Mouse (Mus musculus) liver, postnatal 0 days (tissue): ENCODE results near the gene Fam161a. TPM values are rescaled to one million over a fixed set of nuclear protein-coding genes. Genes with fewer than 3 reads are reported as not detected.
"Not testable (repeated sequence)": the region's sequence is repeated elsewhere in the genome, so short reads cannot be mapped to it uniquely, and the experiment has no call there.

Source experiments
- ATAC-seq: fragments of 200-750 bp; cut with Nextera tagmentation; 2 replicates; pipeline ENCODE4 v1.8.0; 2017; ENCODE audit warnings: mild to moderate bottlenecking, moderate library complexity
- DNase-seq: peaks from one replicate; pipeline ENCODE4 v3.0.0-alpha.2; 2016
- H3K27ac ChIP-seq: fragments of 300-500 bp; sonication (generic); 2 replicates; pipeline ENCODE4 v1.5.1; 2014; ENCODE audit warnings: antibody characterized with exemption, moderate library complexity, mild to moderate bottlenecking, low read depth
- H3K27me3 ChIP-seq: fragments of 300-500 bp; sonication (generic); 2 replicates; pipeline ENCODE4 v1.6.1; 2014; ENCODE audit warnings: low read length, control low read depth, mixed read lengths; ENCODE audit not compliant: insufficient read depth
- H3K36me3 ChIP-seq: fragments of 300-500 bp; sonication (generic); replicated peaks from 2 replicates; pipeline ENCODE4 v1.6.1; 2014; ENCODE audit warnings: mild to moderate bottlenecking, control low read depth, low read length, moderate library complexity, mixed read lengths; ENCODE audit not compliant: insufficient read depth
- H3K4me1 ChIP-seq: fragments of 300-500 bp; sonication (generic); 2 replicates; pipeline ENCODE4 v1.6.1; 2014; ENCODE audit warnings: antibody characterized with exemption, mild to moderate bottlenecking, control low read depth; ENCODE audit not compliant: insufficient read depth
- H3K4me2 ChIP-seq: fragments of 300-500 bp; sonication (generic); 2 replicates; pipeline ENCODE4 v1.6.1; 2014; ENCODE audit warnings: low read depth, mild to moderate bottlenecking, low read length, moderate library complexity, mixed read lengths
- H3K4me3 ChIP-seq: fragments of 300-500 bp; sonication (generic); 2 replicates; pipeline ENCODE4 v1.5.1; 2014; ENCODE audit warnings: low read depth, low read length
- H3K9ac ChIP-seq: fragments of 300-500 bp; sonication (generic); replicated peaks from 2 replicates; pipeline ENCODE4 v1.6.1; 2014; ENCODE audit warnings: mild to moderate bottlenecking, moderate library complexity
- H3K9me3 ChIP-seq: fragments of 300-500 bp; sonication (generic); 2 replicates; pipeline ENCODE4 v1.6.1; 2016; ENCODE audit warnings: mild to moderate bottlenecking, control low read depth, low read length, mixed read lengths
- CTCF ChIP-seq: sonication (generic); IDR thresholded peaks from 2 replicates; pipeline ENCODE4 v1.5.1; 2016; ENCODE audit warnings: antibody characterized with exemption, low read depth
- EP300 ChIP-seq: IDR thresholded peaks from 2 replicates; pipeline ENCODE4 v1.6.1; 2016; ENCODE audit warnings: antibody characterized with exemption, low read depth, mild to moderate bottlenecking
- WGBS: fragments of 180-500 bp; shearing (Covaris S2); extraction: QIAGEN DNeasy Blood & Tissue Kit; methylation state at CpG from one replicate; pipeline ENCODE4 v1.1.7; 2014; ENCODE audit not compliant: insufficient replicate concordance; 5-methylcytosine and 5-hydroxymethylcytosine counted together
- polyA plus RNA-seq: library from polyadenylated mRNA; unstranded; fragments of >200 nt; fragmentation: Nextera tagmentation; extraction: Ambion mirVana; gene quantifications from 2 replicates; pipeline ENCODE4 v1.2.1, GENCODE M21; 2015

Fam161a gene
- polyA plus RNA-seq, 1 experiment from 2014 or later: 1.5 TPM

DNA sequence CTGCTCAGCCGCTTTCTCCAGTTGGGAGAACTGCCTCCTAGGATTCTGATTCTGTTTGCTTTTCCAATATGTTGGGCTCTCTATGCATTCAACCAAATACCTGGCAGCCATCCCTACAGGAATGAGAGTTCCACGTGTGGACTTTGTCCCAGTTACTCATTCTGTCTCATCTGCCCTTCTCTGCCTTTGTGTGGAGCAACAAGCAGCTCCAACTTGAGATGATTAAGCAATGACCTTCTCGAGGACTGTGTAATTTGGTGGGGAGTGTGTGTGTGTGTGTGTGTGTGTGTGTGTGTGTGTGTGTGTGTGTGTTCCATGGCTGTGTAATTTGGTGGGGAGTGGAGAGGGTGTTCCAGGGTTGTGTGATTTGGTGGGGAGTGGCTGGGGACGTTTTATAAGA is 45.0 kb downstream of the Fam161a start:
- WGBS: 41% methylated on average over 4 of the region's 4 CpGs
- DNase-seq: no peak
- TF ChIP-seq CTCF (no peak), EP300 (no peak)
- no peak overlapping the region for H3K4me3 ChIP-seq
- no peaks in the 10 kb centered on the region for H3K9me3 ChIP-seq
- 0 out of 2 replicates have a peak, but pooled peaks cover 2% of the 10 kb centered on the region for H3K4me1 ChIP-seq
- no peak overlapping the region for H3K9ac ChIP-seq
- H3K27me3 ChIP-seq: 0 out of 2 replicates have a peak, but pooled peaks cover 11% of the 10 kb centered on the region
- no peak overlapping the region for H3K27ac ChIP-seq
- ATAC-seq: peak; percentile 65
- H3K36me3 ChIP-seq: no peaks in the 10 kb centered on the region
- H3K4me2 ChIP-seq: no peak overlapping the region

DNA sequence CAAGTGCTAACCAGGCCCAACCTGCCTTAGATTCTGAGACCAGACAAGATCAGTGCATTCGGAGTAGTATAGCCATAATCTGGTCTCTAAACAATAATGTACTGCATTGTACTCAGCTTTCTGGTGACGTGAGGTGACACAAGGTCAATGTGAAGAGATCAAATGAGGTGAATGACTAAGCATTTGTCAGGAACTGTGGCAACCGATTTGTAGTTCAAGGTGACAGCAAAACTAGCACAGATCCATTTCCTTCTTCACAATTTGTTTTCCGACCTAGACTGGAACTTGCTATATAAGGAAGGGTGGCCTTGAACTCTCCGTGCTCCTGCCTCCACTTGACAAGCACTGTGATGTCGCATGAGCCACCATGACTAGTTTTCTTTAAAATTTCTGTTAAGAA is 55.8 kb downstream of the Fam161a start:
- Histone ChIP-seq H3K9me3 (no peaks in the 10 kb centered on the region), H3K27ac (no peak overlapping the region), H3K4me2 (no peak overlapping the region), H3K4me3 (no peak overlapping the region), H3K36me3 (no peaks in the 10 kb centered on the region), H3K9ac (no peak overlapping the region), H3K27me3 (no peaks in the 10 kb centered on the region), H3K4me1 (peaks cover 9% of the 10 kb centered on the region)
- TF ChIP-seq EP300 (no peak), CTCF (no peak)
- WGBS: 56% methylated on average over 6 of the region's 6 CpGs
- ATAC-seq: no peak
- DNase-seq: no peak

DNA sequence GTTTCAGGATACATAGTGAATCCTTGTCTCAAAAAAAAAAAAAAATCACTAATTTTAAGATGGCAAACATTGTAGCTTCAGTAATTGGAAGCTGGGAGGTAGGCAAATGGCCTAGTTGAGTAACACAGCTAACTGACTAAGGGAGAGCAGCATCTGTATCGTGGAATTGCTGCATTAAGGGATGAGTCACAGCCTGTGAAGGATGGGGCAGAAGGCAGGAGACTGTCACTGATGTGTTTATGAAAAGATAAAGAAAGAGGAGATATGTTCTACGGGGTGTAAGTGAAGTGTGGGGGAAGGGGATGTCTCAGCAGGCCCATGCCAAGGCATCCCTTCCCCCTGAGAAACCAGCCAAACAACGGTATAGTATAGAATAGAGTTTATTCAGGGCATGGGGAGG is 56.5 kb downstream of the Fam161a start:
- TF ChIP-seq CTCF (no peak), EP300 (no peak)
- H3K27ac ChIP-seq: no peak overlapping the region
- ATAC-seq (no peak), DNase-seq (no peak)
- no peak overlapping the region for H3K4me3 ChIP-seq
- WGBS: 57% methylated on average over 3 of the region's 3 CpGs
- H3K4me2 ChIP-seq: no peak overlapping the region
- peaks cover 9% of the 10 kb centered on the region for H3K4me1 ChIP-seq
- no peaks in the 10 kb centered on the region for H3K27me3 ChIP-seq
- no peaks in the 10 kb centered on the region for H3K36me3 ChIP-seq
- no peak overlapping the region for H3K9ac ChIP-seq
- H3K9me3 ChIP-seq: no peaks in the 10 kb centered on the region

DNA sequence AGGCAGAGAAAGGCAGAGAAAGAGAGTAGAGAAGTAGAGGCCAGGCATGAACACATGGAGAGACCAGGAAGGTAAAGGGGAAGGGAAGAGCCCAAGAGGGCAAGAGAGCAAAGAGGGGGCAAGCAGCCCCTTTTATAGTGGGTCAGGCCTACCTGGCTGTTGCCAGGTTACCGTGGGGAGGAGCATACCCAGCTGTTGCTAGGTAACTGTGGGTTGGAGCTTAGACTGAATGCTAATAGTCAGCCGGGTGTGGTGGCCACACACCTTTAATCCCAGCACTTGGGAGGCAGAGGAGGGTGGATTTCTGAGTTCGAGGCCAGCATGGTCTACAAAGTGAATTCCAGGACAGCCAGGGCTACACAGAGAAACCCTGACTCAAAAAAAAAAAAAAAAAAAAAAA is 56.9 kb downstream of the Fam161a start:
- H3K27me3 ChIP-seq: not testable (repeated sequence)

DNA sequence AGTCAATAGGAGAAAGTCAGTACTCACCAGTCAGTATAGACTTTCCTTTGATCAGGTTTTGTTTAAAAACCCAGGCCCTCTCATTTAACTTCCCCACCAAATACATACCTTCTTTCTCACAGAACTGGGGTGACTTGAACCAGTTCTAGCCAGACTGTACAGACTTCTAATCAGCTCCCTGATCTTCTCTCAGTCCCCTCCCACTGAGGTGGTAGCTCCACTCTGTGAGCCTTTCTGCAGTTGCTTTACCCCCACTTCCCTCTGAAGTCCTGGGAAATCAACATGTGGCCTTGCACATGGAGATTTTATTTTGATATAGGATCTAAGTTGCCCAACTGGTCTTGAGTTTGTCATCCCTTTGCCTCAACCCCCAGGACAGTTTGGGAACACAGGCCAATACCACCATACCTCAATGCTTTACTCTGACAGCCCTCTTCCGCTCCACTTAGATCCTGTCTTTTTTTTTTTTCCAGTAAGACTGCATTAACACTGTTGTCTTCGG is 57.9 kb downstream of the Fam161a start:
- 76% methylated on average over 2 of the region's 2 CpGs for WGBS
- H3K4me2 ChIP-seq: no peak overlapping the region
- H3K9ac ChIP-seq: no peak overlapping the region
- ATAC-seq (no peak), DNase-seq (no peak)
- peaks cover 9% of the 10 kb centered on the region for H3K4me1 ChIP-seq
- no peaks in the 10 kb centered on the region for H3K36me3 ChIP-seq
- TF ChIP-seq CTCF (no peak), EP300 (no peak)
- H3K27me3 ChIP-seq: no peaks in the 10 kb centered on the region
- no peaks in the 10 kb centered on the region for H3K9me3 ChIP-seq
- peak overlapping the region; percentile 46; the same call in 1 of the 2 replicates for H3K27ac ChIP-seq
- H3K4me3 ChIP-seq: no peak overlapping the region

More for the DNA sequence above, 56.9 kb downstream of the Fam161a start:
- DNase-seq, H3K4me1 ChIP-seq, H3K4me2 ChIP-seq, H3K36me3 ChIP-seq, H3K9ac ChIP-seq, H3K4me3 ChIP-seq, ATAC-seq, H3K9me3 ChIP-seq, H3K27ac ChIP-seq: not testable (repeated sequence)
- WGBS: 51% methylated on average over 3 of the region's 3 CpGs

DNA sequence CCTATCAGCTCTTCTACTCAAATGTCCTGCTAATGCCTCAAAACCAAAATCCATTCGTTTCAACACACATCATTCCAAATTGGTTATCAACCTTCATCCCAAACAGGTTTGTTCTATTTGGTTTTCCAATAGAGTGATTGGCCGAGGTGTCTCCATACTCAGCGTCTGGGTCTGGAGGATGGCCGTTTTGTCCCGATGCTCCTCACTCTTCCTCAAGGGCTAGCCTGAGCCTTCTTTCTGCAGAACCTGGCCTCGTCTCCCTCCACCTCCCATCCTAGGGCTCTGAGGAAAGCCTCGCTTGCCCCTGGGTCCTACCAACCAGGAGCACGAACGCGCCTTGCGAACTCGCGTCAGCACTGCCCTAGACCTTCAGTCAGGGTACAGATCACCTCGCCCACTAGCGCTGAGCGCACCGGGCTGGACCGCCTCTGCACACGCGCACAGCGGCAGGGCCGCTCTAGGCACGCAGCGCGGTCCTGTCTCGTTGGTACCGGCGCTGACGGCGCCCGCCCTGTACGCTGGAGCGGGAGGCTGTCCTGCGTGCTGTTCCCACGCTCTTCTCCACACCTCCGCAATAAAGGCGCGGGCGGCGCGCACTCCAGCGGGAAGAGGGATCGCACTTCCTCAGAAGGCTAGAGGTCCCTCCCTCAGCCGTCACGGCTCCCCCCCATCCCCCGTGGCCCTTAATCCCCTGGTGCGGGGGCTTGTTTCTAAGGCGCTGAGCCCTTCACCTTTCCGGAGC is 60.2 kb downstream of the Fam161a start:
- Histone ChIP-seq H3K36me3 (no peaks in the 10 kb centered on the region), H3K27me3 (no peaks in the 10 kb centered on the region), H3K4me2 (peak overlapping the region; percentile 96), H3K4me3 (peak overlapping the region; percentile 73), H3K4me1 (peaks cover 9% of the 10 kb centered on the region), H3K9me3 (no peaks in the 10 kb centered on the region), H3K27ac (peak overlapping the region; percentile 90), H3K9ac (peak overlapping the region; percentile 79)
- no peak for TF ChIP-seq EP300
- no peak for TF ChIP-seq CTCF
- WGBS: 1% methylated on average over 49 of the region's 49 CpGs
- ATAC-seq (peak; percentile 99), DNase-seq (peak; percentile 89)

DNA sequence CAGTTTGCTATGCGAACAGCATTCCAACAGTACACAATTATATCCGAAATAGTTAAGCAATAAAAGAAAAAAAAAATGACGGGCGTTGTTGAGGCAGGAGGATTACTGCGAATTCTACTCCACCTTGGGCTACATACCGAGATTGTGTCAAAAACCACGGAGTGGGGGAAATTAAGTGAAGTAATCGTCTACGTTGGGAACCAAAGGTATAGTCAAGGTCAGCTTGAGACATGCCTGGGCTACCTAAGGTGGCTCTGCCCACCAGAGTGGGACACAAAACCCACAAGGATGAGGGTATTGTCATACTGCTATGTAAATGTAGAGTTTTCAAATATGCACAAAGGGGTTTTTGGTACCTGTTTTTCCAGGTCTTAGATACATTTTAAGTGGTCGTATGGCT is 60.9 kb downstream of the Fam161a start:
- WGBS: 8% methylated on average over 10 of the region's 10 CpGs
- DNase-seq: no peak
- peak overlapping the region; percentile 76; the same call in 1 of the 2 replicates for H3K27ac ChIP-seq

DNA sequence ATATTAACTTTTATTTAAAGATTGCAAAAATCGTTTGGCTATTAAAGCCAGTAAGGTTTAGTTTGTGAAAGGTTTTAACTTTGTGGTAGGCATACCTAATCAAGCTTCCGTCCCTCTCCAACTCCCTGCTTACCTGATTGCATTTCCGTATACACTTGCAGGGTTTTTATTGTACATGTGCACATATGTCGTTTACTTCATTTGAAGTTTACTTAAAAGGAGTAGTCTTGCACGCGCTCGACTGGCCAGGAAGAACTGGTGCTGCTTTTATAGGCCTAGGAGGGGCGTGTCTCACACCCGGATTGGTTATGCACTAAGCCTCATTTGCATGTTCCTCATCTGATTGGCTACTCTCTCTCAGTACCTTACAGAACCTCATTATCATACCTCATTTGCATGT is 61.7 kb downstream of the Fam161a start:
- ATAC-seq, H3K27me3 ChIP-seq, H3K27ac ChIP-seq, H3K4me2 ChIP-seq, H3K9ac ChIP-seq, H3K9me3 ChIP-seq, H3K36me3 ChIP-seq, H3K4me3 ChIP-seq, H3K4me1 ChIP-seq: not testable (repeated sequence)
- DNase-seq: peak; percentile 20
- 87% methylated on average over 9 of the region's 9 CpGs for WGBS

More for the DNA sequence above, 60.9 kb downstream of the Fam161a start:
- peak overlapping the region; percentile 96 for H3K4me2 ChIP-seq
- no peaks in the 10 kb centered on the region for H3K9me3 ChIP-seq
- H3K4me3 ChIP-seq: peak overlapping the region; percentile 73
- ATAC-seq: no peak
- no peaks in the 10 kb centered on the region for H3K27me3 ChIP-seq
- H3K9ac ChIP-seq: peak overlapping the region; percentile 79
- TF ChIP-seq CTCF: no peak
- TF ChIP-seq EP300: no peak
- peaks cover 9% of the 10 kb centered on the region for H3K4me1 ChIP-seq
- H3K36me3 ChIP-seq: no peaks in the 10 kb centered on the region
